Comparison of ENCODE assay signal across 8 mouse cellular contexts in the genomic region with DNA sequence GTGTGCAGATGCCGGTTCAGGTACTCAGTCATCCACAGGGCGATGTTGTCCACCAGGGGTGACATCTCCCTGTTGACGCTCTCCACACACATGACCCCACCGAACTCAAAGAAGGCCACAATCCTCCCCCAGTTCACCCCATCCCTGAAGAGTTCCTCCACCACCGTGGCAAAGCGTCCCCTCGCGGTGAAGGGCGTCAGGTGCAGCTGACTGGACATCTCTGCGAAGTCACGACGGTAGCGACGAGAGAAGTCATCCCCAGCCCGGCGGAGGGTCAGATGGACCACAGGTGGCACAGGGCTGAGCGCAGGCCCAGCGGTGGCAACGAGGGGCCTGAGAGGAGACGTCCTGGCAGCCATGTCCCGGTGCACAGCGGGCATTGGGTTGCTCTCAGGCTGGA. TPM values are rescaled to one million over a fixed set of nuclear protein-coding genes. Genes with fewer than 3 reads are reported as not detected.
DNase-seq lines count a peak whose midpoint lies in the region; ATAC-seq and TF ChIP-seq lines count a peak whose summit lies in the region.

No protein-coding gene starts in this region.

- H3K4me1 ChIP-seq in hindbrain, postnatal 0 days (ENCODE audit: insufficient read depth, low read length), result peaks cover 23% of the 10 kb centered on the region; the same call in 1 of the 2 replicates
- H3K4me1 ChIP-seq in limb, embryonic 12.5 days (replicated peaks), result peaks cover 29% of the 10 kb centered on the region
- H3K4me1 ChIP-seq in midbrain, embryonic 10.5 days, result peaks cover 37% of the 10 kb centered on the region

- peak overlapping the region; percentile 82 for H3K4me2 ChIP-seq in hindbrain, postnatal 0 days (ENCODE audit: low read depth, low read length)
- H3K4me2 ChIP-seq in limb, embryonic 12.5 days, result peak overlapping the region; percentile 87

- no peaks in the 10 kb centered on the region for H3K27me3 ChIP-seq in hindbrain, postnatal 0 days (ENCODE audit: insufficient read depth, low read length)
- no peaks in the 10 kb centered on the region; the same call in 1 of the 2 replicates for H3K27me3 ChIP-seq in limb, embryonic 12.5 days
- peaks cover 30% of the 10 kb centered on the region for H3K27me3 ChIP-seq in midbrain, embryonic 10.5 days (ENCODE audit: low read depth, poor library complexity, severe bottlenecking)

- 6% methylated on average over 22 of the region's 22 CpGs for WGBS in hindbrain, postnatal 0 days
- 10% methylated on average over 22 of the region's 22 CpGs for WGBS in limb, embryonic 12.5 days
- 10% methylated on average over 22 of the region's 22 CpGs for WGBS in midbrain, embryonic 10.5 days

- peak; percentile 69 to 71 for DNase-seq in cerebellum, postnatal 36 days
- DNase-seq in gastrocnemius, postnatal 25 days, result peak; percentile 29
- peak; percentile 79 for DNase-seq in hindbrain, postnatal 0 days (ENCODE audit: low spot score)
- DNase-seq in midbrain, embryonic 10.5 days (ENCODE audit: low spot score), result peak; percentile 56
- DNase-seq in right cerebral cortex, postnatal 14 days, result peak; percentile 57
- DNase-seq in urinary bladder, postnatal 4 days (ENCODE audit: low spot score in 2 of 2), result peak; percentile 31 to 72

- no peaks in the 10 kb centered on the region for H3K9me3 ChIP-seq in hindbrain, postnatal 0 days (ENCODE audit: low read length)
- no peaks in the 10 kb centered on the region for H3K9me3 ChIP-seq in limb, embryonic 12.5 days
- no peaks in the 10 kb centered on the region for H3K9me3 ChIP-seq in midbrain, embryonic 10.5 days (replicated peaks)

- peak overlapping the region; percentile 56; the same call in 1 of the 2 replicates for H3K27ac ChIP-seq in hindbrain, postnatal 0 days
- H3K27ac ChIP-seq in limb, embryonic 12.5 days, result no peak overlapping the region
- H3K27ac ChIP-seq in midbrain, embryonic 10.5 days (replicated peaks), result 0 out of 2 replicates have a peak overlapping the region, but pooled peaks have one; percentile 33

- H3K9ac ChIP-seq in hindbrain, postnatal 0 days (replicated peaks; ENCODE audit: low read length), result peak overlapping the region; percentile 91
- H3K9ac ChIP-seq in limb, embryonic 12.5 days (replicated peaks), result peak overlapping the region; percentile 87

- no peaks in the 10 kb centered on the region for H3K36me3 ChIP-seq in hindbrain, postnatal 0 days (ENCODE audit: insufficient read depth, low read length)
- no peaks in the 10 kb centered on the region for H3K36me3 ChIP-seq in limb, embryonic 12.5 days
- no peaks in the 10 kb centered on the region for H3K36me3 ChIP-seq in midbrain, embryonic 10.5 days

- ATAC-seq in activated CD4-positive, CD25-positive, alpha-beta regulatory T cell, adult 4 months, result peak; percentile 50
- ATAC-seq in hindbrain, postnatal 0 days, result peak; percentile 24
- no peak for ATAC-seq in limb, embryonic 12.5 days (ENCODE audit: insufficient number of reproducible peaks, insufficient read depth, low FRiP score, low TSS enrichment, low read depth)

- TF ChIP-seq CTCF in hindbrain, postnatal 0 days (IDR thresholded peaks at IDR 0.05; ENCODE audit: low read depth), result peak; percentile 95

- H3K4me3 ChIP-seq in hindbrain, postnatal 0 days (ENCODE audit: low read length), result peak overlapping the region; percentile 79
- H3K4me3 ChIP-seq in limb, embryonic 12.5 days (replicated peaks), result peak overlapping the region; percentile 73
- peak overlapping the region; percentile 83 for H3K4me3 ChIP-seq in midbrain, embryonic 10.5 days

RNA-seq across cellular contexts. Expression of a gene that starts 1.7 kb away (rescaled TPM):
- 100 to 1,000 TPM; 116 to 146 TPM for polyA plus RNA-seq in activated CD4-positive, CD25-positive, alpha-beta regulatory T cell, adult 4 months (2017; shearing (Covaris generic))
- 1 to 10 TPM; 1.6 to 1.7 TPM for total RNA-seq in gastrocnemius, postnatal 25 days (2021)
- total RNA-seq in hindbrain, postnatal 0 days (2014; rRNA removed), result 13.1 and 15.2 TPM in 2 replicates
- polyA plus RNA-seq in hindbrain, postnatal 0 days (2015; fragmentation: Nextera tagmentation; extraction: Ambion mirVana), result 9.8 and 10.1 TPM in 2 replicates
- 27.5 and 30.6 TPM in 2 replicates for polyA plus RNA-seq in limb, embryonic 12.5 days (2016; fragmentation: Nextera tagmentation; extraction: Ambion mirVana)
- 8.9 and 9.9 TPM in 2 replicates for polyA plus RNA-seq in midbrain, embryonic 10.5 days (2016; fragmentation: Nextera tagmentation; extraction: Ambion mirVana)

RNA-seq across cellular contexts. Expression of a gene that starts 47.2 kb away (rescaled TPM):
- 10 to 100 TPM; 26.6 to 27.8 TPM for polyA plus RNA-seq in activated CD4-positive, CD25-positive, alpha-beta regulatory T cell, adult 4 months (2017; shearing (Covaris generic))
- 1 to 10 TPM; 3.7 to 4.8 TPM for total RNA-seq in gastrocnemius, postnatal 25 days (2021)
- 8.9 and 9.1 TPM in 2 replicates for total RNA-seq in hindbrain, postnatal 0 days (2014; rRNA removed)
- 17.2 and 17.6 TPM in 2 replicates for polyA plus RNA-seq in hindbrain, postnatal 0 days (2015; fragmentation: Nextera tagmentation; extraction: Ambion mirVana)
- 12.9 and 13.0 TPM in 2 replicates for polyA plus RNA-seq in limb, embryonic 12.5 days (2016; fragmentation: Nextera tagmentation; extraction: Ambion mirVana)
- polyA plus RNA-seq in midbrain, embryonic 10.5 days (2016; fragmentation: Nextera tagmentation; extraction: Ambion mirVana), result 7.2 and 7.5 TPM in 2 replicates

Comparison
In these comparisons a context has a peak if more than half of its experiments do, and no peak if none do; other contexts are left out.
1. DNase-seq: peak in every context shown above with its lines; median percentile 79 in hindbrain, postnatal 0 days; 70 in cerebellum, postnatal 36 days; 57 in right cerebral cortex, postnatal 14 days; 56 in midbrain, embryonic 10.5 days; 52 in urinary bladder, postnatal 4 days; 29 in gastrocnemius, postnatal 25 days.